Comparison of ENCODE assay signal across 20 mouse cellular contexts in genomic region chr1:184277001-184277400, GRCm38 (mm10).
DNase-seq lines count a peak whose midpoint lies in the region; ATAC-seq and TF ChIP-seq lines count a peak whose summit lies in the region.
"Had no signal": no experiment of that assay in that cellular context is flagged by ENCODE, and none has a peak within 500 bp of the region (broad histone marks: within the 10 kb centered on the region; RNA-seq: fewer than 3 reads in every experiment).

No protein-coding gene starts in this region.

- H3K27me3 ChIP-seq in C2C12 (ENCODE audit: control insufficient read depth, insufficient read depth, insufficient read length) (no peaks in the 10 kb centered on the region), myocyte (ENCODE audit: control insufficient read depth, insufficient read depth, insufficient read length) (no peaks in the 10 kb centered on the region)
- no peaks in the 10 kb centered on the region for H3K27me3 ChIP-seq in intestine, embryonic 14.5 days (replicated peaks; ENCODE audit: control insufficient read depth, insufficient read depth, low read length)
- no peaks in the 10 kb centered on the region for H3K27me3 ChIP-seq in forebrain, embryonic 16.5 days (replicated peaks; ENCODE audit: control insufficient read depth, insufficient read depth, low read length)
- H3K27me3 ChIP-seq: liver, embryonic 13.5 days had no signal

- no peak for TF ChIP-seq CTCF in C2C12 (IDR thresholded peaks at IDR 0.05; ENCODE audit: control insufficient read depth, insufficient read depth, insufficient read length)

- H3K79me3 ChIP-seq in C2C12 (ENCODE audit: low read depth) = no peaks in the 10 kb centered on the region

- H3K79me2 ChIP-seq in C2C12 (ENCODE audit: control insufficient read depth, insufficient read depth) (no peaks in the 10 kb centered on the region), myocyte (ENCODE audit: control insufficient read depth, insufficient read depth) (no peaks in the 10 kb centered on the region)

- H3ac ChIP-seq in C2C12 (ENCODE audit: control insufficient read depth, insufficient read length, low read depth) (no peak overlapping the region), myocyte (ENCODE audit: control insufficient read depth, insufficient read length) (no peak overlapping the region)

- H3K4me2 ChIP-seq in intestine, embryonic 14.5 days (ENCODE audit: low read length) = no peak overlapping the region
- H3K4me2 ChIP-seq in myocyte (ENCODE audit: low read depth) = peak overlapping the region; percentile 1
- H3K4me2 ChIP-seq in forebrain, embryonic 16.5 days (ENCODE audit: low read length) = no peak overlapping the region
- H3K4me2 ChIP-seq: heart, embryonic 15.5 days; kidney, embryonic 15.5 days; limb, embryonic 13.5 days; liver, embryonic 13.5 days; lung, embryonic 14.5 days had no signal

- no peak overlapping the region for H3K9ac ChIP-seq in intestine, embryonic 14.5 days (ENCODE audit: low read length)
- H3K9ac ChIP-seq in forebrain, embryonic 16.5 days (replicated peaks; ENCODE audit: low read depth, low read length) = no peak overlapping the region
- H3K9ac ChIP-seq: forebrain, postnatal 0 days; heart, embryonic 15.5 days; kidney, embryonic 15.5 days; limb, embryonic 13.5 days; liver, embryonic 13.5 days; lung, embryonic 14.5 days had no signal

- H3K4me3 ChIP-seq in C2C12 (ENCODE audit: insufficient read depth, poor library complexity, severe bottlenecking) (no peak overlapping the region), myocyte (no peak overlapping the region)
- H3K4me3 ChIP-seq in intestine, embryonic 14.5 days (ENCODE audit: low read depth, low read length) = no peak overlapping the region
- H3K4me3 ChIP-seq in forebrain, embryonic 16.5 days (replicated peaks; ENCODE audit: low read length) = no peak overlapping the region
- H3K4me3 ChIP-seq: heart, embryonic 15.5 days; hindbrain, embryonic 10.5 days; kidney, embryonic 15.5 days; limb, embryonic 13.5 days; liver, embryonic 13.5 days had no signal

- intact Hi-C loops in left cerebral cortex, postnatal 4 days (cut with DNase I) = no loop called here

- peak; percentile 47; the same call in 1 of the 2 replicates for ATAC-seq in intestine, embryonic 14.5 days (replicated peaks; ENCODE audit: low FRiP score, low TSS enrichment, low read depth)
- no peak for ATAC-seq in forebrain, embryonic 16.5 days
- ATAC-seq: forebrain, postnatal 0 days; hindbrain, postnatal 0 days had no signal

- no peaks in the 10 kb centered on the region for H3K9me3 ChIP-seq in intestine, embryonic 14.5 days (ENCODE audit: control insufficient read depth, low read length)
- no peaks in the 10 kb centered on the region for H3K9me3 ChIP-seq in forebrain, embryonic 16.5 days (ENCODE audit: control insufficient read depth, low read length)
- H3K9me3 ChIP-seq: heart, embryonic 15.5 days; hindbrain, embryonic 10.5 days; kidney, embryonic 15.5 days; limb, embryonic 13.5 days; liver, embryonic 13.5 days had no signal

- DNase-seq in 3T3-L1 (ENCODE audit: low read depth, low spot score) = peak; percentile 12
- DNase-seq in intestine, embryonic 14.5 days (ENCODE audit: low spot score) = no peak
- DNase-seq in left cerebral cortex, postnatal 4 days = no peak
- no peak for DNase-seq in thymus, adult 18-20 months
- DNase-seq: adrenal gland, adult 2 months; cerebellum, adult 9-10 months; forebrain, postnatal 0 days; liver, embryonic 13.5 days; lung, embryonic 14.5 days; midbrain, embryonic 14.5 days; spleen, adult 18-20 months; thymus, adult 2 months had no signal

- no peak overlapping the region for H3K27ac ChIP-seq in intestine, embryonic 14.5 days (ENCODE audit: low read depth)
- H3K27ac ChIP-seq in forebrain, embryonic 16.5 days (ENCODE audit: low read length) = no peak overlapping the region
- H3K27ac ChIP-seq: heart, embryonic 15.5 days; hindbrain, embryonic 10.5 days; hindbrain, postnatal 0 days; kidney, embryonic 15.5 days; limb, embryonic 13.5 days; liver, embryonic 13.5 days had no signal

- H3K36me3 ChIP-seq in C2C12 (ENCODE audit: control insufficient read depth, insufficient read depth) (no peaks in the 10 kb centered on the region), myocyte (ENCODE audit: control insufficient read depth, insufficient read depth) (no peaks in the 10 kb centered on the region)
- no peaks in the 10 kb centered on the region for H3K36me3 ChIP-seq in intestine, embryonic 14.5 days (ENCODE audit: control insufficient read depth, insufficient read depth, low read length)
- H3K36me3 ChIP-seq in forebrain, embryonic 16.5 days (ENCODE audit: control insufficient read depth, insufficient read depth) = no peaks in the 10 kb centered on the region
- H3K36me3 ChIP-seq: heart, embryonic 15.5 days; hindbrain, embryonic 10.5 days; kidney, embryonic 15.5 days; limb, embryonic 13.5 days; liver, embryonic 13.5 days had no signal

- TF ChIP-seq POLR2A in myocyte (IDR thresholded peaks at IDR 0.05; ENCODE audit: insufficient read length, low read depth) = no peak

- 48% methylated on average over 2 of the region's 2 CpGs for WGBS in intestine, embryonic 14.5 days
- WGBS in forebrain, embryonic 16.5 days = 93% methylated on average over 2 of the region's 2 CpGs

- H3K4me1 ChIP-seq in intestine, embryonic 14.5 days (replicated peaks; ENCODE audit: control insufficient read depth, insufficient read depth, low read length) = peaks cover 3% of the 10 kb centered on the region; the same call in 1 of the 2 replicates
- H3K4me1 ChIP-seq in forebrain, embryonic 16.5 days (replicated peaks; ENCODE audit: control insufficient read depth, insufficient read depth, low read length) = no peaks in the 10 kb centered on the region
- H3K4me1 ChIP-seq: heart, embryonic 15.5 days; hindbrain, embryonic 10.5 days; kidney, embryonic 15.5 days; liver, embryonic 13.5 days had no signal

TF ChIP-seq in C2C12, 6 proteins besides CTCF, POLR2A, EP300 and RAD21:
- TF ChIP-seq MYOD1 (IDR thresholded peaks at IDR 0.05; ENCODE audit: control insufficient read depth, insufficient read length, low read depth) (peak; percentile 52), USF1 (IDR thresholded peaks at IDR 0.05; ENCODE audit: low read depth) (no peak)

TF ChIP-seq in myocyte, 11 proteins besides CTCF, POLR2A, EP300 and RAD21:
- TF ChIP-seq USF1 (IDR thresholded peaks at IDR 0.05; ENCODE audit: low read depth) = no peak
- no peak for TF ChIP-seq E2F4 (IDR thresholded peaks at IDR 0.05; ENCODE audit: insufficient read depth)
- no peak for TF ChIP-seq TCF12 (IDR thresholded peaks at IDR 0.05; ENCODE audit: insufficient read depth, poor library complexity, severe bottlenecking)
- TF ChIP-seq REST (IDR thresholded peaks at IDR 0.05; ENCODE audit: insufficient read depth, insufficient read length) = no peak
- TF ChIP-seq POLR2AphosphoS2 (IDR thresholded peaks at IDR 0.05; ENCODE audit: insufficient read length, low read depth) = no peak
- no peak for TF ChIP-seq SRF (IDR thresholded peaks at IDR 0.05; ENCODE audit: control insufficient read depth, insufficient read length, low read depth)
- no peak for TF ChIP-seq CEBPB (IDR thresholded peaks at IDR 0.05; ENCODE audit: insufficient read depth, poor library complexity, severe bottlenecking)
- TF ChIP-seq MYOD1 (IDR thresholded peaks at IDR 0.05; ENCODE audit: control insufficient read depth in 1 of 3, insufficient read length in 2 of 3, low read depth in 2 of 3) = no peak
- no peak for TF ChIP-seq MAX (IDR thresholded peaks at IDR 0.05; ENCODE audit: low read depth)
- TF ChIP-seq MYOG (IDR thresholded peaks at IDR 0.05; ENCODE audit: control insufficient read depth in 1 of 3, insufficient read depth in 1 of 3, insufficient read length in 2 of 3, low read depth in 2 of 3) = no peak
